Mouse (Mus musculus) lung, postnatal 25 days (tissue): ENCODE results near the gene Gtf2i.

Experiments used
- DNase-seq: peaks from one replicate; pipeline ENCODE4 v3.0.0; 2022; ENCODE audit warnings: low spot score

The Gtf2i gene

DNA sequence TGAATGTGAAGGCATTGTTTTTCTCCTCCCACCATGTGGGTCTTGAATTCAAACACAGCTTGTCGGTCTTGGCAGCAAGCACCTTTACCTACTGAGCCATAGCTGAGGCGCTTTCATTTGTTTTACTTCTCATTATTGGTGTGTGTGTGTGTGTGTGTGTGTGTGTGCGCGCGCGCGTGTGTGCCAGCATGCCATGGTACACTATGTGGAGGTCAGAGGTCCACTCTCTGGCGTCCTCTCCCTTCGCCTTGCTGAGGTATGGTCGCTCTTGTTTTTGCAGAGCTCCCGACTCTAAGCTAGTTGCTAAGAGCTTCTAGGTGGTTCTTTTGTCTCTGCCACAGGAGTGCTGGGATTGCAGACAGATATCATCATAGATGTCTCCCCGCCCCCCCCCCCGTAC, 7.8 kb upstream of the Gtf2i start:
- no peak for DNase-seq

DNA sequence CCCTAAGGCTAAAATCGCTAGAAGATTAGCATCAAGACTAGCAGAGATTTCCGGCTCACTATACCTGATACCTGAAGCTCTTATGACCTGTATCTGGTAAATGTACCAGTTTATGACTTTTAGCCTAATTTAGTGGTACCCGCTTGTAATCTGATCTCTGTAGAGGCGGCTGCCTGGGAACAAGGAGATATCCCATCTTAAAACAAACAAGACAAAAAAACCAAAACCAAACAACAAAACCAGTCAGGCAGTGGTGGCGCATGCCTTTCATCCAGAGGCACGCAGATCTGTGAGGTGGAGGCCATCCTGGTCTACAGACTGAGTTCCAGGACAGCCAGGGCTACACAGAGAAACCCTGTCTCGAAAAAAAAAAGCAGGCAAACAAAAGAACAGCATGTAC, 7.1 kb upstream of the Gtf2i start:
- DNase-seq = no peak

DNA sequence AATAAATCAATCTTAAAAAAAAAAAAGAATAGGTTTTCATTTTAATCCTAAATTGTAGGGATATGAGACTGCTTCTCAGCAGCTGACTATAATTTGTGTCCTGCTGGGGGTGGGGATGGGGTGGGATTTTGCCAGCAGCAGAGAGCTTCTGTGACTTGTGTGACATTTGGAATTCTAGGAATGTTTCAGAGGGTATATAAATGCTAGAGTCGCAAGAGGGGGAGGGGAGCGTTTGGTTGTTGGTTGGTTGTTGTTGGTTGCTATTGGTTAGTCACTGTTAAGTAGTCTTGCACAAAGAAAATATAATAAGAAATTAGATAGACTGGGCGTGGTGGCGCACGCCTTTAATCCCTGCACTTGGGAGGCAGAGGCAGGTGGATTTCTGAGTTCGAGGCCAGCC, 4.3 kb upstream of the Gtf2i start:
- no peak for DNase-seq

DNA sequence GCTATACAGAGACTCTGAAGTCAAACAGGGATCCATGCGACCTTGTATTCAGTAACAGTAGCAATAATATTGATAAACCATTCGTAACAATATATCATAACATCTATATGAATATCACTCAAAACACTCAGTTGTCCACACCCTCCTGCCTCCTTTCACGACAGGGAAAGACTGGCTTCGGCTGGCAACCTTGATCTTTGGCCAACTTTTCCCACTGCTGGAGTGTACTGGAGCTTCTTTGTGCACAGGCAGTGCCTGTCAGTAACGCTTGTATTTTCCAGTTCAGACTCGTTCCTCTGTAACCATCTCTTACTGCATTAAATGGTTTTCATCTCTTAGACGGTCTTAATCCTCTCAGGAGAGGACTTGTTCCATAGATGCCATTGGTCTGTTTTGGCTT, 2.2 kb upstream of the Gtf2i start:
- DNase-seq = no peak

DNA sequence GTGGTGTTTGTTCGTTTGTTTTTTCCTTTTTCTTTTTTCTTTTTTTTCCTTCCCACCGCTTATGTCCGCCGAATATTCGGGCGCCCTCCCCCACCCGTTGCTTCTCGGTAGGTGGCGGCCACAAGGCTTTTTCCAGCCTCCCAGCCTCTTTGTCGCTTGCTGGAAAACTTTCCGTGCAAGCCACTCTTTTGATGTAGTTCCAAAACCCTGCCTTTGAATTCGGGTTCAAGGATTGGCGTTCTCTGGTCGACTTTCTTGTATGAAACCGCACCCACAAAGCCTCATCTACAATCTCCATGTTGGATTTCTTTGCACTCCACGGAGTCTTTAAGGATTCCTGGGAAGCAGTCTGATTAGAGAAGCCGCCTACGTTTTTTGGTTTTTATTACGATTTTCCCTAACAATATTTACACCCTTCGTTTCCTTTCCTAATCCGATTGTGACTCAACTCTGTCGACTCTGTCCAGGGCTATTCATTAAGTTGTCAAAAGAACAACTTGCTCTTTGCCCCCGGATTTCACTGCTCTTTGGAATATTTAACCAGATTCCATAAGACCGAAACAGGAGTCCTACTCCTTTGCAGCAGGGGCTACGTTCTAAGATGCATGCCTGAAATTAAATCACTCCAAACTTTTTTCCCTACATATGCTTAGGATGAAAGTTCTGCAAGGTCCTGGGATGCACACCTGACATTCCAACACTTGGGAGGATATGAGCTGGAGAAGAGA, 1.2 kb upstream of the Gtf2i start:
- DNase-seq = peak; percentile 67

DNA sequence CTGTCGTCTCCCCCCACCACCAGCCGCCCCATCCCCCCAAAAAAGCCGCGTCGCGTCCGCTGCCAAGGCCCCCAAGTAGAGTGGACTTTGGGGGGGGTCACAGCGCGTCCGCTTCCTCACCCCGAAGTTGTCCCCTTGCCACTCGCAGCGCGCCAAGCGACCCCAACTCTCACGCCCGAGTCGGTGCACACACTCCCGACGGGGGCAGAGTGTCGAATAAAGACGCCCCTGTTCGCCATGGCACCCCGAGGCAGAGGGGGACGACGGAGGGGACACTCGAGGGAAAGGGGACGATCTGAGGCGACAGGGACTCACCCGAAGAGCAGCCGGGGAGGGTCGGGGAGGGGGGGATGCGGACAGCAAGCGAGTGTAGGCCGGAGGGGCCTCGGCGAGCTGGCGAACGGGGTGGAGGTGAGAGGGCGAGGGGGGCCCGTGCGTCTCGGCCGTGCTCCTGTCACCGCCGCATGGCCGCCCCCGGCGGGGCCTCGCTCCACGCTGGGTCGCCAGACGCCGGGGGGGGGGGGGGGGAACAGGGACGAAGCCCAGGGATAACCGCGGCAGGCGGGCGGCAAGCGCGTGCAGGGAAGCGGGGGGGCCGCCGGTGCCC, 389 bp downstream of the Gtf2i start:
- DNase-seq = no peak

DNA sequence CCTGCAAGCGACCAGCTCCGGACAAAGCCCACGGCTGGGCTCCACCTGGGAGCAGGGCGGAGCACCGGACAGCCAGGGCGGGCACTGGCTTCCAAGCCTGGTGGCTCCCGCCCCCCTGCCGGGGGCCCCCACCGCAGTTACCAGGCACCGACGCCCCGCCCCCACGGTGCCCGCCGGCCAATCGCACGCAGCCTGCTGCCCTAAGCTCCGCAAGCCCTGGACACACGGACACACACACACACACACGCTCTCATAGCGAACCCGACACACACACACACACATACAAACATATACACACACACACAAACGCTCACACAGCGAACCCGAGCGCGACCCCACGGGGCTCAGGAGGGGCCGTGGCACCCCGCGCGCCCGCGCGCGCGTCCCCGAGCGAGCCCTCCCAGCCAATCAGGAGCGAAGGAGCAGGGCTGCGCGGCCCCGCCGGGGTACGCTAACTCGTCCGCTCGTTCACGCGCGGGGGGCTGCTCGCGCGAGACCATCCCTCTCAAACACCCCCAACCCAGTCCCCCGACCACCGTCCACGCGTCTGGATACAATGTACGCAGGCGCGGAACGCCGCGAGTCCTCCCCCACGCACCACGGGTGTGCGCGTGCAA, 1.0 kb downstream of the Gtf2i start:
- DNase-seq = peak; percentile 97

DNA sequence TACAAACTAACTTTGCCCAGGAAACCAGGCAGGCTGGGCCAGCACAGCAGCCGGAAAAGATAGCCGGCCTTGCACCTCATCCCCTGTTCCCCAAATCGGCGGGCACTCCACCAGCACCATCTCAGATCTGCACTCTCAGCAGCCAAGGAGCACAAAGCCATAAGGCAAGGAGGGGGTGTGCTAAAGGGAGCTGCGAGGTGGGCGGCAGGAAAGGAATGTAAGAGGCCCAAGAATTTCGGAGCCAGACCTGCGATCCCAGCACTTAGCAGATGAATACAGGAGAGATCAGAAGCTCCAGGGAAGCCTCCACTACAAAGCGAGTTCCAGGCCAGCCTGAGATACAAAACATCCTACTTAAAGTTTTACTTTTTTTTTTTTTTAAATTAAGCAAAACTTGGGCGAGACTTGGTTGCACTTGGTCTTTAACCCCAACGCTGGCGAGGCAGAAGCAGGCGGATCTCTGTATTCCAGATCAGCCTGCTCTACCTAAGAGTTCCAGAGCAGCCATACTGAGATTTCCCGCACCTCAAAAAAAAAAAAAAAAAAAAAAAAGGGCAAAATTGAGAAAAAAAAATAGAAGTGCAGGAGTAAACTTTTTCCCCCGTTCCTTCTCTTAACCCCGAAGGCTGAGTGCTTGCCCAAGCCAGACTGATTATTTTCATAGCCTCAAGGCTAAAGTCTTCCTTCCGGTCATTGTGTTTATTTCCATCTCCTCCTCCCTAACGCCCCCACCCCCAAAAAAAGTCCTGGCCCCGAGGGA, 1.7 kb downstream of the Gtf2i start:
- no peak for DNase-seq

DNA sequence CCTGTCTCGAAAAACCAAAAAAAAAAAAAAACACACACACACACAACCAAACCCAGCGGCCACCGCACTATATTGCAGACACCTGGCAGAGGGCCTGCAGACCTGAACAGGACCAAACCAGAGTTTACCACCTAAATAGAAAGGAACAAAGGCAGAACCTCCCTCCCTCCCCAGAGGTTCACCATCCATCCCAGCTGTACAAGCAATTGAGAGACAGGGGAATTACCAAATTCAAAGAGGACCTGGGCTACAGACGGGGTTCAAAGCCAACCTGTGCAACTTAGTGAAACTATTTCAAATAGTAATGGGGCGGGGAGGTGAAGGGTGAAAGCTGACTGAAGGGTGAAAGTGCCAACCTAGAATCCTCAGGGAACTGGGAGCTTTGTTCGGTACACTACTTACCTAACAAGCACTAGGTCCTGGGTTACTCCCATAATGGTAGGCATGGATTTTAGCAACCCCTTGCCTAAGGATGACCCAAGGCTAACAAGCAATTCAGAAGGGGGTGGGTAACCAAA, 2.6 kb downstream of the Gtf2i start:
- no peak for DNase-seq

DNA sequence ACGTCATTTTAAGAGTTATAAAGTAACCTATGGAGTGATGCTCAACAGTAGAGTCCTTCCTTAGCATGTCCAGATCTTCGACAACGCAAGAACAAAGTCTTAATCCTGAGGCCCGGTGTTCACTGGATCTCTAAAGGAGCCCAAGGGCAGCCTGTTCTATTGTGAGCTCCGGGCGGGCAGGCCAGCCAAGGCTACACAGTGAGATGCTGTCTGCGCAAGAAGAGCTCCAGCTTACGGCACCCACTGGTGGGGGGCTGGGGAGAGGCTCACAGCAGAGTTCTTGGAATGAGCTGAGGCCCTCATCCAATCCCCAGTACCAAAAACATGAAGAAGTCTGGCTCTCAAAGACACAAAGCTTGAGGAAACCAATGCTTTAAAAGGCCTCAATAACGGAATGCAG, 4.4 kb downstream of the Gtf2i start:
- no peak for DNase-seq

DNA sequence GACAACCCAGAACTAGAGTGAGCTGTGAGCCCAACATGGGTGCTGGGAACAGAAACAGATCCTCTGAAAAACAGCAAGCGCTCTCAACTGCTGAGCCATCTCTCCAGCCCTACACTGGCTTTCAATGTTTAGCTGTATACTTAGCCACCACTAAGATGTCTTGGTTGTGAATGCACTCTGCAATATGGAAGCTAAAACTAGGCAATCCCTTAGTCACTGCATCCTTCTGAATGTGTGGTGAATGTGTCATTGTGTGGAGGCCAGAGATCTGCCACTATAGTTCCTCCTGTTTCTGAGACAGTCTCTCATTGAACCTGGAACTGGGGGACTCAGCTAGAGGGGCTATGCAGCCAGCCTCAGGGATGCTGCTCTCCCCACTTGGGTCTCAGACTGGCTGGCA, 5.2 kb downstream of the Gtf2i start:
- DNase-seq = no peak

DNA sequence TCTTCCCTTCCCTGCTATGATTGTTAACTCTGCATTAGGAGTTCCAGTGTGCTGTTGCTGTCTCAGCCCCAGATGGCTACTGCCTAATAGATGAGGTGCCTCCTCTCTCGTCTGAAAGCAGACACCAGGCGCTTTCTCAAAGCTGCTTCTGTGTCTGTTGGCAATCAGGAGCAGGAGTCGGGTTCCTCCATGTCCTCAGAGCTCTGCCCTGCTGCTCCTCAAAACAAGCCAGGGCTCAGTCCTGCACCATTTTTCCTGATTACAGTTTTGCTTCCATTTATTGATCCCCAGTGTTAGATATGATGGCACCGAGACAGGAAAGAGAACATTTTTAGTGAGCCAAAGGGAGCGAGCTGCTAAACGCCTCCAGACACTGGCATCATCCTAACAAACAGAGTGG, 9.9 kb downstream of the Gtf2i start:
- DNase-seq = no peak

DNA sequence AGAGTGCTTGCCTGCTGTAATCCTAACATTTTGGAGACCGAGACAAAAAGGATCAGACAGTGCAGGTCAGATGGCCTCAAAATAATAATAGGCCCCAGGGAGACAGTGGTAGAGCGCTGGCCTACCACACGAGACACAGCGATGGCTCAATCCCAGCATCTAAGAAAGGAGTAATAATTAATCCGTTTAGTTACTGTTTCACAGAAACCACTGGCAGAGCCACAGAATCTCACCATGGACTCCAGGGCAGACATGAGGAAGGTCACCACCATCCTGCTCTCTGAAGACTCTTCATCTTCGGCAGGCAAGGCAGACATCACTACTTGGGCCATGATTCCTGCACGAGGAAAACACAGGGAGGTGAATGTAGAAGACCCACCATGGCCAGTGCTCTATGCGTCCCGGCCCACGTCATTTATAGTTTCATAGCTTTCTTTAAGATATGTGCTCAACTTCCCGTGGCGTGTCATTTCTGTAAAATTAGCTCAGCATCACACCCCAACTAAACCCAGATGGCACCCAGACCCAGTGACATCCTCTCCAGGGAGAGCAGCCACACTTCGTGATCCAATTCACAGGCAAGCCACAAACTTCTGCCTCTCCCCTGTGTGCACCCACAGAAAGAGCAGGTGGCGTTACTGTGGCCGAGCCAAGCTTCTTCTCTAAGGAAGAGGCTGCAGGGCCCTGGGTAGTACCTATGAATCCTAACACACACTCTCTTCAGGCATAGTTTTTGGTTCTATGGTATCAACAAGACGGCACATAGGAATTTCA, 19.1 kb downstream of the Gtf2i start:
- no peak for DNase-seq

DNA sequence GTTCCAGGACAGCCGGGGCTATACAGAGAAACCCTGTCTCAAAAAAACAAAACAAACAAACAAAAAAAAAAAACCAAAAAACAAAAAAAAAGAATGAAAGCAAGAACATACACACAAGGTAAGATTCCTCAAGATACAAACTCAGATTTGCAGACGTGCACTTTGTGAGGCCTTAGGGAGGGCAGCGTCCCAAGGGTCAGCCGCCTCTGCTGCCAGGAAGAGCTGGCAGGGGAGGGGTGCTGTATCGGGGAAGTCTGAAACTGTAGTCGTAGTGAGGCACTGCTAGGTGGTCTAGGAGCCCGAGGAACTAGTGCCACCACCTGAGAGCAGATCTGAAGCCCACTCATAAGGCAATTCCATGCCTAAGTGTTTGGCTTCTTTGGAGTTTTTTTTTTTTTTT, 20.0 kb downstream of the Gtf2i start:
- no peak for DNase-seq

DNA sequence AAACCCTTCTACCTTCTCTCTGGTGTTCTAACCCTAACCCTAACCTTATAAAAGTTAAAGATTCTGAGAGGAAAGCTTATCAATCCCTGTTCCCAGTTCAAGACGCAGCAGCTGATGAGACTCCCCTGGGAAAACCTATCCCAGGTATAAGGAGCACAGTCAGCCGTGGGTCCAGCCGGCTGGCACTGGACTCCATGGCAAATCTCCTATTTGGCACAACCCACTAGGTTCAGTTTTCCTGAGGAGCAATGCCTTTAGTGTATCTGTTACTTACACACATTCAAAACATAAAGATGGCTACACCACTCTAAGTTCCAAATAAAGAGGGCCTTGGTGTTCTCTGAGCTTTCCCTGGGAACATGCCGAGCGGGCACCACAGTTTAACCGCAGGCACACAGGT, 23.5 kb downstream of the Gtf2i start:
- DNase-seq = no peak

DNA sequence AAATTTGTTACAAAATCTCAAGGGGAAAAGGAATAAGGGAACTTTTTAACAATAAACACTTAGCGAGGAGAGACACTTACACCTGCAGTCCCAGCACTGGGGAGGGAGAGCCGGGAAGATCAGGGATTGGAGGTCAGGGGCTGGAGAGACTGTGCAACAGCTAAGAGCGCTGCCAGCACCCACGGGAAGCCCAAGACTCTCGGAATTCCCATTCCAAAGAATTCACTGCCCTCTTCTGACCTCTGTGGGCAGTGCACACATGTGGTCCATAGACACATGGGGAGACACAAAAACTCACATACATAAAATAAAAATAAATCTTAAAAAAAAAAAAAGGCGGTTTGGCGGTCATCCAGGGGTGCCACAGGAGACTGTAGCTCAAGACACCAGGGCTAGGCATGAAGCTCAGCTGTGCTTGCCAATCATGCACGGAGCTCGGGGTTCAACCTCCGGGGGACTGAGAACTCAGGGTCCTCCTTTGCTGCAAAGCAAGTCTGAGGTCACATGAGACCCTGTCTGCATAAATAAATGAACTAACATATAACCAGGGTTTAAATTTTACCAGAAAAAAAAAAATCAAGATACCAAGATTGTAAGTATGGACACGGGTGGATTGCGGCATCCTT, 24.5 kb downstream of the Gtf2i start:
- DNase-seq = no peak

DNA sequence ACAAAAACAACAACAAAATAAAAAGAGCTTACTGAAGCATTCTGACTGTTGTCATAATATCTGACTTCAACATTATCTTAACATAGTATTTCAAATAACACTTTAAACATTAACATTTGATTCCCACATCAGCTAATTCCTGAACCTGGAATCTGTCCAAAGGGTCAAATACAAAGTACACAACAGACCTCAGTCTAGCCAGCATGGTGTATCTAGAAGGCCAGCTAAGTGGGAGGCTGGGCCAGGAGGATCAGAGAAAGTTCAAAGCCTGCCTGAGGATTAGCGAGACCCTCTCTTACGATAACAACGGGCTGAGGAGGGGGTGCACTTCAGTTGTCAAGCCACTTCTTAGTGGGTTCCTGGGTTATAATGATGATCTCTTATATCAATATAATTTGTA, 26.5 kb downstream of the Gtf2i start:
- no peak for DNase-seq

DNA sequence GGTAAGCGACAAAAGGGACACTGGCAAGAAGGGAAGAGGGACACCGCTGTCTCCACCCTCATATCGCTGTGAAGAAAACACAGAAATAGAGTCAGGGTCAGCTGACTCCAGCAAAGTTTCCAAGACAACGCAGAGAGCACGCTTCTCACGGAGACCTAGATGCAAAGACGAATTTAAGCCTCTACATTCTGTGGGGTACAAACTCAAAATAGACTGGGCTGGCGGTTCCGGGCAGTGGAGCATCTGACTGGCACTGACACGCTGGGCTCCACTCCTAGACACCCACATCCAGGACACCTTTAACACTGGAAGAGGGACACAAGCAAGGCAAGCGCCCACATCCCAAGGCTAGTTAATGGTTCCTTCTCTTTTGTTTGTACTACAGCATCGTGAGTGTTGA, 29.6 kb downstream of the Gtf2i start:
- DNase-seq = no peak

DNA sequence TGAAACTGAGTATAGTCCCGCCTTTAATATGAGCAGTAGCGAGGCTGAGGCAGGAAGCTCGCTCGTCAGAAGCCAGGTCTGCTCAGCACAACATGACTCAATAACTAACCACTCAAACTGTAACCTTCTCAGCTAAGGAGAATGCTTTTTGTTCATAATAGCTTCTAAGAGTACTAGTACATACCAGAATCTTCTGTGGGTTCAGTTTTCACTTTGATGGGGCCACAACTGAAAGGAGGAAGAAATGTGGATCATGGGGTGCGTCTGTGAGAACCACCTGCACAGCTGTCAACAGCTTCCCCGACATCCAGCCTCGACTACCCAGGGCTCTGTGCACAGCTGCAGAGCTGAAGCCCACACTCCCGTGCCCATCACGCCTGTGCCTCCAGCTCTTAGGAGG, 32.0 kb downstream of the Gtf2i start:
- DNase-seq = peak; percentile 18

DNA sequence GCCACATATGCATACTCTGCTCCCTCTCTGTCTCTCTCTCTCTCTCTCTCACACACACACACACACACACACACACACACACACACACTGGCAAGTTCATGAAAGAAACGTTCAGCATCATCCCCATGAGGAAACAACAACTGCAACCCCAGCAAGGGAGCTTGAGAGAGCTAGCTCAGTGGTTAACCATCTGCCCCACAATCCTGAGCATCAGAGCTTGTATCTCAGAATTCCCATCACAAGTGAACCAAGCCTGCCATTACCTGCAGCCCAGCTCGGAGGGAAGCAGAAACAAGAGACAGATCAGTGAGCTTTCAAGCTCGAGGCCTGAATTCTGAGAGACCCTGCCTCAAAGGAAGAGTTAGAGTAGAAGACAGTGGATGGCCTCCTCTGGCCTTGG, 32.5 kb downstream of the Gtf2i start:
- no peak for DNase-seq

DNA sequence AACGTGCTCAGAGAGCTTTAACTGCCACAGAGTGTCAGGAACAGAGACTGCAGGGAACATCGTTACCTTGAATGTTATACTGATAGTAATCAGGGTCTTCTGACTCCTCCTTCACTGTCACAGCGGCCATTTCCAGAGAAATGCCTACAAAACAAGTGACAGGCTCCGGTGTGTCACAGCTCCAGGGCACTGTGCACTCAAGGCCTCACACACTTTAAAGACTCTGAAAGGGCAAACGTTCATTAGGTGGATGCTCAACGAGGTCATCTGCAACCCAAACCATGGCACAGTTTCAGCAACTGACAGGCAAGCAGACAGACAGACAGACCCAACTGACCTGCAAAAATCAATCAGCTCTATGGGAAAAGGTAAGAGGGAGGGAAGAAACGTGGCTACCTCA, 35.2 kb downstream of the Gtf2i start:
- no peak for DNase-seq

DNA sequence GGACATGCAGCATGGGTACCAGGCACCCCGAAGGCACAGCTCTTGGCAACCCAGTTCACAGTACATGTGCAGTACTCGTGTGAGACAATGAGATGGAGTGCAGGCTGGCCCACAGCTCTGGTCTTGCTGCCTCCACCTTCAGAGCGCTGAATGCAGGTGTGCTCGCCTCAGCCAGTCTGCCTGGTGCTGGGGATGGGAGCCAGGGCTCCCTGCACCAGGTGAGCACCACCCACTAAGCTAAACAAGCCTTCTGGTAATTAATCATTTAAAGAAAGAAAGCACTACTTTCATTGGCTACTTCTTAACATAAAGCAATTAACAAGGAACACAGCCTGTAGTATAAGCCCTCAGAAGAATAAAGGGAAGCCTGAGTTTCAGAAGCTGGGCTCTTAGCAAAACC, 37.5 kb downstream of the Gtf2i start:
- DNase-seq = no peak
